15 mouse cellular contexts compared by ENCODE assay signal in the genomic region with DNA sequence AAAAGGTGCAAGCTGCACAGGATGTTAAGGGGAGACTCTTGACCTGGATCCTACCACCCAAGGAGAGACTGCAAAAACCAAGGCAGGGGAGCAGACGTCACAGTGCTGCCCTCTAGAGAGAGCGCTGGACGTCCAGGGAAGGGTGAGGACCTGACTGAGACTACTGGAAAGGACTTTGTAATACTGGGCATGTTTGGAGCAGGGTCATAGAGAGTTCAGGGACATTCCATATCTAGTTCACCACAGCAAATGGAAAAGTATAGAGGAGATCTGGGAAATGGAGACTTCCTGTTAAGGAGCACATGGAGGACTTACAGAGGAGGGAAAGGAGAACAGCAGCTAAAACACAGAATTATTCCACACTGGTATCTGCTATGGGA. TPM values are rescaled to one million over a fixed set of nuclear protein-coding genes. Genes with fewer than 3 reads are reported as not detected.
A peak's percentile ranks its signal among the peaks of the same experiment; 100 is the strongest.
DNase-seq lines count a peak whose midpoint lies in the region; ATAC-seq and TF ChIP-seq lines count a peak whose summit lies in the region.
"Had no signal": no experiment of that assay in that cellular context is flagged by ENCODE, and none has a peak within 500 bp of the region (broad histone marks: within the 10 kb centered on the region; RNA-seq: fewer than 3 reads in every experiment).

No protein-coding gene starts in this region.

- intact Hi-C loops in heart, adult 2 months (cut with DNase I), result loop anchor here (2.0 kb wide), 1 partner anchor 17 kb away; no protein-coding TSS in a partner anchor
- intact Hi-C loops in heart, postnatal 36 days (cut with DNase I), result loop anchor here (1.0 kb wide), 1 partner anchor 19 kb away; no protein-coding TSS in a partner anchor

- DNase-seq in heart, adult 2 months, result no peak
- no peak for DNase-seq in heart, postnatal 36 days
- no peak for DNase-seq in limb, embryonic 10.5 days (ENCODE audit: low spot score)
- DNase-seq in liver, postnatal 0 days, result no peak
- DNase-seq in natural killer cell, adult 2 months (ENCODE audit: low spot score in 2 of 2), result no peak
- DNase-seq: cerebellum, postnatal 14 days; forebrain, postnatal 0 days had no signal

- peak overlapping the region; percentile 51; the same call in 1 of the 2 replicates for H3K27ac ChIP-seq in heart, adult 2 months
- 0 out of 2 replicates have a peak overlapping the region, but pooled peaks have one; percentile 4 for H3K27ac ChIP-seq in limb, embryonic 13.5 days
- H3K27ac ChIP-seq in limb, embryonic 10.5 days, result no peak overlapping the region
- no peak overlapping the region for H3K27ac ChIP-seq in embryonic fibroblast, embryonic 13.5 days (ENCODE audit: insufficient read depth, low read length)
- peak overlapping the region; percentile 77; the same call in 1 of the 2 replicates for H3K27ac ChIP-seq in liver, postnatal 0 days (ENCODE audit: low read depth)
- H3K27ac ChIP-seq: embryonic facial prominence, embryonic 15.5 days; left cerebral cortex, adult 2 months; liver, embryonic 14.5 days; midbrain, embryonic 12.5 days; neural tube, embryonic 12.5 days had no signal

- H3K9me3 ChIP-seq in limb, embryonic 13.5 days, result no peaks in the 10 kb centered on the region
- H3K9me3 ChIP-seq in limb, embryonic 10.5 days (replicated peaks), result no peaks in the 10 kb centered on the region
- H3K9me3 ChIP-seq in liver, postnatal 0 days (ENCODE audit: low read length), result no peaks in the 10 kb centered on the region
- H3K9me3 ChIP-seq: embryonic facial prominence, embryonic 15.5 days; midbrain, embryonic 12.5 days; neural tube, embryonic 12.5 days had no signal

- peak; percentile 52 for TF ChIP-seq CTCF in heart, adult 2 months (IDR thresholded peaks at IDR 0.05)
- 0 out of 2 replicates have a peak, but pooled peaks have one; percentile 16 for TF ChIP-seq CTCF in embryonic fibroblast, embryonic 13.5 days (IDR thresholded peaks at IDR 0.05; ENCODE audit: borderline replicate concordance, insufficient read depth, low read length)
- TF ChIP-seq CTCF in liver, postnatal 0 days (IDR thresholded peaks at IDR 0.05; ENCODE audit: low read depth), result peak; percentile 36

- 20% methylated on average over 3 of the region's 3 CpGs for WGBS in heart, adult 2 months
- WGBS in limb, embryonic 13.5 days, result 49% methylated on average over 3 of the region's 3 CpGs
- 49% methylated on average over 3 of the region's 3 CpGs for WGBS in limb, embryonic 10.5 days
- 63% methylated on average over 3 of the region's 3 CpGs for WGBS in liver, postnatal 0 days (ENCODE audit: insufficient replicate concordance)

- TF ChIP-seq EP300 in heart, adult 2 months (IDR thresholded peaks at IDR 0.05; ENCODE audit: insufficient read depth, low read depth, low read length), result no peak
- TF ChIP-seq EP300 in liver, postnatal 0 days (IDR thresholded peaks at IDR 0.05; ENCODE audit: low read depth), result 0 out of 2 replicates have a peak, but pooled peaks have one; percentile 32

- H3K27me3 ChIP-seq in heart, adult 2 months (ENCODE audit: control insufficient read depth, insufficient read depth, low read length), result no peaks in the 10 kb centered on the region
- H3K27me3 ChIP-seq in limb, embryonic 13.5 days, result no peaks in the 10 kb centered on the region
- no peaks in the 10 kb centered on the region for H3K27me3 ChIP-seq in limb, embryonic 10.5 days (ENCODE audit: low read depth, poor library complexity, severe bottlenecking)
- no peaks in the 10 kb centered on the region for H3K27me3 ChIP-seq in liver, postnatal 0 days (ENCODE audit: insufficient read depth, low read length)
- H3K27me3 ChIP-seq: embryonic facial prominence, embryonic 15.5 days; neural tube, embryonic 12.5 days had no signal

- H3K4me1 ChIP-seq in heart, adult 2 months (ENCODE audit: control insufficient read depth, insufficient read depth, low read length), result peaks cover 59% of the 10 kb centered on the region
- peaks cover 21% of the 10 kb centered on the region for H3K4me1 ChIP-seq in limb, embryonic 13.5 days
- peaks cover 17% of the 10 kb centered on the region for H3K4me1 ChIP-seq in limb, embryonic 10.5 days
- H3K4me1 ChIP-seq in embryonic fibroblast, embryonic 13.5 days (ENCODE audit: control insufficient read depth, insufficient read depth, low read length), result no peaks in the 10 kb centered on the region
- peaks cover 27% of the 10 kb centered on the region for H3K4me1 ChIP-seq in liver, postnatal 0 days (ENCODE audit: insufficient read depth)
- H3K4me1 ChIP-seq: midbrain, embryonic 12.5 days; neural tube, embryonic 12.5 days had no signal

- H3K79me2 ChIP-seq in heart, adult 2 months (replicated peaks; ENCODE audit: control insufficient read depth, insufficient read depth, low read length), result peaks cover 10% of the 10 kb centered on the region

- H3K4me3 ChIP-seq in heart, adult 2 months, result no peak overlapping the region
- H3K4me3 ChIP-seq in limb, embryonic 13.5 days, result no peak overlapping the region
- H3K4me3 ChIP-seq in limb, embryonic 10.5 days, result no peak overlapping the region
- H3K4me3 ChIP-seq in embryonic fibroblast, embryonic 13.5 days (ENCODE audit: insufficient read depth, low read length), result no peak overlapping the region
- no peak overlapping the region for H3K4me3 ChIP-seq in liver, postnatal 0 days (ENCODE audit: low read depth, low read length)
- H3K4me3 ChIP-seq: embryonic facial prominence, embryonic 15.5 days; left cerebral cortex, adult 2 months; midbrain, embryonic 12.5 days; neural tube, embryonic 12.5 days had no signal

- peaks cover 49% of the 10 kb centered on the region for H3K36me3 ChIP-seq in heart, adult 2 months (ENCODE audit: control insufficient read depth, insufficient read depth, low read length)
- no peaks in the 10 kb centered on the region for H3K36me3 ChIP-seq in limb, embryonic 13.5 days
- no peaks in the 10 kb centered on the region for H3K36me3 ChIP-seq in limb, embryonic 10.5 days
- peaks cover 5% of the 10 kb centered on the region for H3K36me3 ChIP-seq in liver, postnatal 0 days (replicated peaks; ENCODE audit: insufficient read depth, low read length)
- H3K36me3 ChIP-seq: embryonic facial prominence, embryonic 15.5 days; midbrain, embryonic 12.5 days; neural tube, embryonic 12.5 days had no signal

- TF ChIP-seq POLR2A in heart, adult 2 months (IDR thresholded peaks at IDR 0.05; ENCODE audit: insufficient read depth, low read depth, low read length), result no peak
- TF ChIP-seq POLR2A in embryonic fibroblast, embryonic 13.5 days (IDR thresholded peaks at IDR 0.05; ENCODE audit: low read depth, low read length), result no peak

- H3K9ac ChIP-seq in heart, adult 2 months (ENCODE audit: low read depth, low read length), result no peak overlapping the region
- H3K9ac ChIP-seq in limb, embryonic 13.5 days, result no peak overlapping the region
- H3K9ac ChIP-seq in liver, postnatal 0 days (replicated peaks), result no peak overlapping the region
- H3K9ac ChIP-seq: embryonic facial prominence, embryonic 15.5 days; forebrain, postnatal 0 days; liver, embryonic 14.5 days; midbrain, embryonic 12.5 days; neural tube, embryonic 12.5 days had no signal

- no peak for ATAC-seq in limb, embryonic 13.5 days (ENCODE audit: low FRiP score, low read depth)
- ATAC-seq in liver, postnatal 0 days, result peak; percentile 30; the same call in 1 of the 2 replicates
- no peak for ATAC-seq in frontal cortex, adult (ENCODE audit: low TSS enrichment)
- ATAC-seq: forebrain, postnatal 0 days had no signal

- H3K4me2 ChIP-seq in limb, embryonic 13.5 days (replicated peaks), result no peak overlapping the region
- H3K4me2 ChIP-seq in liver, postnatal 0 days (ENCODE audit: low read depth, low read length), result no peak overlapping the region
- H3K4me2 ChIP-seq: embryonic facial prominence, embryonic 15.5 days; midbrain, embryonic 12.5 days; neural tube, embryonic 12.5 days had no signal

RNA-seq across cellular contexts. Expression of a gene that starts 29.9 kb away (rescaled TPM):
- total RNA-seq in heart, adult 2 months (2021), result 10 to 100 TPM; 68.7 to 81.5 TPM
- 57.2 and 86.2 TPM in 2 replicates for polyA plus RNA-seq in heart, adult 2 months (2012; rRNA removed)
- 10 to 100 TPM; 74.2 to 80.7 TPM for total RNA-seq in heart, postnatal 36 days (2021)
- polyA plus RNA-seq in limb, embryonic 13.5 days (2015; fragmentation: Nextera tagmentation; extraction: Ambion mirVana), result 16.2 and 16.3 TPM in 2 replicates
- 10.1 and 10.8 TPM in 2 replicates for polyA plus RNA-seq in limb, embryonic 10.5 days (2016; fragmentation: Nextera tagmentation; extraction: Ambion mirVana)
- polyA plus RNA-seq in embryonic fibroblast, embryonic 13.5 days (2011; ENCODE audit: insufficient read length, low read depth, missing spikeins), result 1.5 and 2.3 TPM in 2 replicates
- polyA plus RNA-seq in liver, postnatal 0 days (2015; fragmentation: Nextera tagmentation; extraction: Ambion mirVana), result 14.6 and 15.0 TPM in 2 replicates

RNA-seq across cellular contexts. Expression of a gene that starts 45.3 kb away (rescaled TPM):
- total RNA-seq in heart, adult 2 months (2021), result 10 to 100 TPM; 15.1 to 19.7 TPM
- 18.3 and 25.6 TPM in 2 replicates for polyA plus RNA-seq in heart, adult 2 months (2012; rRNA removed)
- total RNA-seq in heart, postnatal 36 days (2021), result 10 to 100 TPM; 14.4 to 21.4 TPM
- polyA plus RNA-seq in limb, embryonic 13.5 days (2015; fragmentation: Nextera tagmentation; extraction: Ambion mirVana), result 196 TPM in 2 replicates
- polyA plus RNA-seq in limb, embryonic 10.5 days (2016; fragmentation: Nextera tagmentation; extraction: Ambion mirVana), result 141 and 148 TPM in 2 replicates
- polyA plus RNA-seq in embryonic fibroblast, embryonic 13.5 days (2011; ENCODE audit: insufficient read length, low read depth, missing spikeins), result 65.4 and 89.6 TPM in 2 replicates
- 26.6 and 33.4 TPM in 2 replicates for polyA plus RNA-seq in liver, postnatal 0 days (2015; fragmentation: Nextera tagmentation; extraction: Ambion mirVana)

Comparison
In these comparisons a context has a peak if more than half of its experiments do, and no peak if none do; other contexts are left out.
1. H3K27ac ChIP-seq: peak in heart, adult 2 months (single experiment), limb, embryonic 13.5 days (single experiment) and liver, postnatal 0 days (single experiment); none in limb, embryonic 10.5 days (single experiment) and embryonic fibroblast, embryonic 13.5 days (single experiment).
2. Peak in every context shown above with its lines, with median percentiles within 50 percentile points of each other: CTCF ChIP-seq.